Mouse (Mus musculus) olfactory bulb, adult 2 months (tissue): ENCODE results near the gene Sdk2.

Experiments
- CTCF ChIP-seq: fragments of 200-500 bp; IDR thresholded peaks from 2 replicates; pipeline ENCODE4 v1.5.1; 2012; ENCODE audit warnings: low read depth, mild to moderate bottlenecking, low read length, moderate library complexity; ENCODE audit not compliant: insufficient read depth
- POLR2A ChIP-seq: fragments of 200-500 bp; IDR thresholded peaks from 2 replicates; pipeline ENCODE4 v1.6.1; 2012; ENCODE audit warnings: mild to moderate bottlenecking, low read depth, low read length, moderate library complexity; ENCODE audit not compliant: insufficient read depth

DNA sequence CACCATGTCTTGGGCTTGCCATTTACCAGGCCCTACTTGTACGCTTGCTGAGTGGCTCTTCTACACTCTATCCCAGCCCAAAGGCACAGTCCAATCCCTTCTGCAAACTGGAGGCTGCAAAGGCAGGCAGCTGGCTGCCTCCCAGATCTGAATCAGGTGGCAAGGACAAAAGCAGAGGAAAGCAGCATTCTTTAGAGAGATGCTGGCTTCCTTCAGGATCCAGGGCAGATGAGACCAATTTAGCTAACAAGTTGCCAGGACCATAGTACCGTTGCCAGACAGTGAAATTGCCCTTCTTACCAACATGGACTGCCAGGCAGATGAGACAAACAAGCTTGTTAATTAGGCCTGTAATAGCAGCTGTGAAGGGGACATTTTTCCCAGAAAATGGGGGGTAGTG, 96.8 kb downstream of the Sdk2 start:
- TF ChIP-seq CTCF (no peak), POLR2A (no peak)
